Mouse (Mus musculus) hindbrain, postnatal 0 days (tissue): ENCODE measurements around the gene Gm20509. TPM values are rescaled to one million over a fixed set of nuclear protein-coding genes. Genes with fewer than 3 reads are reported as not detected.
A peak's percentile ranks its signal among the peaks of the same experiment; 100 is the strongest.

Experiments used
- ATAC-seq: fragments of 200-750 bp; cut with Nextera tagmentation; 2 replicates; pipeline ENCODE4 v1.8.0; 2017; ENCODE audit warnings: mild to moderate bottlenecking, moderate TSS enrichment, moderate library complexity
- DNase-seq: peaks from one replicate; pipeline ENCODE4 v3.0.0-alpha.2; 2015; ENCODE audit warnings: low spot score
- H3K27ac ChIP-seq: fragments of 300-500 bp; sonication (generic); 2 replicates; pipeline ENCODE4 v1.5.1; 2014; ENCODE audit warnings: mild to moderate bottlenecking
- H3K27me3 ChIP-seq: fragments of 300-500 bp; sonication (generic); 2 replicates; pipeline ENCODE4 v1.6.1; 2014; ENCODE audit warnings: low read length, mixed read lengths; ENCODE audit not compliant: insufficient read depth
- H3K36me3 ChIP-seq: fragments of 300-500 bp; sonication (generic); 2 replicates; pipeline ENCODE4 v1.6.1; 2014; ENCODE audit warnings: low read length, mixed read lengths; ENCODE audit not compliant: insufficient read depth
- H3K4me1 ChIP-seq: fragments of 300-500 bp; sonication (generic); 2 replicates; pipeline ENCODE4 v1.6.1; 2014; ENCODE audit warnings: antibody characterized with exemption, low read length, mixed read lengths; ENCODE audit not compliant: insufficient read depth
- H3K4me2 ChIP-seq: fragments of 300-500 bp; sonication (generic); 2 replicates; pipeline ENCODE4 v1.6.1; 2014; ENCODE audit warnings: low read depth, mild to moderate bottlenecking, low read length, moderate library complexity, mixed read lengths
- H3K4me3 ChIP-seq: fragments of 300-500 bp; sonication (generic); 2 replicates; pipeline ENCODE4 v1.5.1; 2014; ENCODE audit warnings: low read length
- H3K9ac ChIP-seq: fragments of 300-500 bp; sonication (generic); replicated peaks from 2 replicates; pipeline ENCODE4 v1.6.1; 2014; ENCODE audit warnings: mild to moderate bottlenecking, low read length, moderate library complexity, mixed read lengths
- H3K9me3 ChIP-seq: fragments of 300-500 bp; sonication (generic); 2 replicates; pipeline ENCODE4 v1.6.1; 2016; ENCODE audit warnings: low read length, mixed read lengths
- CTCF ChIP-seq: IDR thresholded peaks from 2 replicates; pipeline ENCODE4 v1.5.1; 2016; ENCODE audit warnings: antibody characterized with exemption, control low read depth, low read depth
- WGBS: fragments of 180-500 bp; shearing (Covaris S2); extraction: QIAGEN DNeasy Blood & Tissue Kit; methylation state at CpG from one replicate; pipeline ENCODE4 v1.1.7; 2014; 5-methylcytosine and 5-hydroxymethylcytosine counted together
- polyA plus RNA-seq: library from polyadenylated mRNA; unstranded; fragments of >200 nt; fragmentation: Nextera tagmentation; extraction: Ambion mirVana; gene quantifications from 2 replicates; pipeline ENCODE4 v1.2.1, GENCODE M21; 2015
- total RNA-seq: library from RNA; depleted of rRNA; stranded (reverse); fragments of >200 nt; gene quantifications from 2 replicates; pipeline ENCODE4 v1.2.3, GENCODE M21; 2014; rRNA removed

Gm20509 gene
- total RNA-seq = not detected in 2 replicates
- 0.18 TPM in 1 of 2 replicates, not detected in the other for polyA plus RNA-seq

- Histone ChIP-seq H3K9me3 (no peaks in the 10 kb centered on the region), H3K36me3 (no peaks in the 10 kb centered on the region), H3K4me2 (peak within 1 kb of the TSS; percentile 63), H3K27me3 (no peaks in the 10 kb centered on the region; the same call in 1 of the 2 replicates), H3K27ac (no peak within 1 kb of the TSS), H3K4me3 (peak within 1 kb of the TSS; percentile 36), H3K9ac (peak within 1 kb of the TSS; percentile 35; the same call in 1 of the 2 replicates), H3K4me1 (no peaks in the 10 kb centered on the region)
- TF ChIP-seq CTCF = no peak
- no peak for ATAC-seq
- DNase-seq = no peak
- WGBS = 93% methylated on average over 4 of the region's 4 CpGs
Measured at GRCm38 (mm10) chr9:73102181-73102580, at the start of gene Gm20509. TSS of gene Gm20509 (plus strand) at chr9:73102470.

GRCm38 (mm10) chr9:73055441-73055911 is 46.8 kb upstream of the Gm20509 start:
- H3K4me3 ChIP-seq = no peak overlapping the region
- 64% methylated on average over 10 of the region's 10 CpGs for WGBS
- H3K27ac ChIP-seq = no peak overlapping the region; the same call in 1 of the 2 replicates
- H3K27me3 ChIP-seq = no peaks in the 10 kb centered on the region
- H3K4me2 ChIP-seq = no peak overlapping the region
- no peak overlapping the region for H3K9ac ChIP-seq
- no peaks in the 10 kb centered on the region for H3K36me3 ChIP-seq
- no peaks in the 10 kb centered on the region for H3K9me3 ChIP-seq
- TF ChIP-seq CTCF = no peak
- no peaks in the 10 kb centered on the region for H3K4me1 ChIP-seq
- DNase-seq (no peak), ATAC-seq (no peak)

GRCm38 (mm10) chr9:73059224-73059623 is 43.0 kb upstream of the Gm20509 start:
- H3K27ac ChIP-seq = no peak overlapping the region
- DNase-seq (no peak), ATAC-seq (no peak)
- H3K9ac ChIP-seq = no peak overlapping the region
- WGBS = 90% methylated on average over 4 of the region's 4 CpGs
- no peaks in the 10 kb centered on the region for H3K4me1 ChIP-seq
- TF ChIP-seq CTCF = no peak
- no peak overlapping the region for H3K4me2 ChIP-seq
- H3K4me3 ChIP-seq = no peak overlapping the region
- H3K27me3 ChIP-seq = no peaks in the 10 kb centered on the region
- no peaks in the 10 kb centered on the region for H3K36me3 ChIP-seq
- no peaks in the 10 kb centered on the region for H3K9me3 ChIP-seq

DNA sequence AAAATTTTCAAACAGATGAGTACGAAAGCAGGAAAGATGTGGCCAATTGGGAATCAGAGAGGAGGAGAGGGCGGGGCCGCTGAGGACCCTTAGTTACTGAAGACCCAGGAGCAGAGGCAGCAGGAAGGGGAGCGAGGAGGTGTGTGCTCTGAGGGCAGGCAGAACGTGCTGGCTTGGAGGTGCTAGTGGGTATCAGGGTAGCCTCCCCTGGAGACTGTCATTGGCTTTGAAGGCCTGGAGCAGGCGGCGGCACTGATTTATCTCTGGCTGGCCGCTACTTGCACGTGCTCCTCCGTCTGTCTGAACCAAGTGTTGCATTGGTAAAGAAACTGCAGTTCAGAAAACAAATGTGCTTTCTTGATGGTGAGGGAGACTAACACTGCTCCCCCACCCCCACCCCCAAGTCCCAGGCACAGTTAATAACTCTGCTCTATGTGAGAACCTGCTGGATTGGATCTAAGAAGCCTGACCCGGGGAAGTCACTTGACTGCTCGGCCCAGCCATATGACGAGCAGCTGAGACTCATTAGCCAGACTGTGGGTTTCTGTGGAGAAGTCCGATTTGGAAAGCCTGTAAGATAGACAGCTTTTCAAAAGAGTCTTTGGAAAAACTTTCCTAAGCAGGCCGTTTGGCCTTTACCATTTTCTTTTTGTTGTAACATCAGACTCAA is 38.5 kb upstream of the Gm20509 start:
- no peak for TF ChIP-seq CTCF
- ATAC-seq = no peak
- WGBS = 31% methylated on average over 15 of the region's 15 CpGs

DNA sequence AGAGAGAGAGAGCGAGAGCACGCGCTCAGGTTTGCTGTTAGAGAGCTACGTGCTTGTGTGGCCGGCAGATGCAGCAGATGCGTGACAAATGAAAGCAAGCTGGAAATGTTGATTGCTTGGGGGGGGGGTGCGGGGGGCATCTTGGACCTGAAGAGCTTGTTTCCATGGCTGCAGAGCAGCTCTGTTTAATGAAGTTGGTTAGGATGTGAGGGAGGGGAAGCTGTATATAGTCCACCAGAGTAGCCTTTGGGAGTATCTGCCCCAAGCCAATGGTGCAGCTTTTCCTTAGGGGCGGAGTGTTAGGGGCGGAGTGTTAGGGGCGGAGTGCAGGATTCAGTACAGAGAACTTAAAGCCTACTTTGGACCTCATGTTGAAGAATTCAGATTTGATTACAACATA is 35.2 kb upstream of the Gm20509 start:
- DNase-seq (peak; percentile 27), ATAC-seq (peak; percentile 71)
- Histone ChIP-seq H3K4me1 (no peaks in the 10 kb centered on the region), H3K9ac (no peak overlapping the region), H3K36me3 (no peaks in the 10 kb centered on the region), H3K4me3 (no peak overlapping the region), H3K4me2 (peak overlapping the region; percentile 25; the same call in 1 of the 2 replicates), H3K27ac (no peak overlapping the region), H3K27me3 (no peaks in the 10 kb centered on the region), H3K9me3 (0 out of 2 replicates have a peak, but pooled peaks cover 2% of the 10 kb centered on the region)
- 37% methylated on average over 10 of the region's 10 CpGs for WGBS
- TF ChIP-seq CTCF = no peak

More for the DNA sequence above, 38.5 kb upstream of the Gm20509 start:
- H3K4me3 ChIP-seq = no peak overlapping the region
- no peaks in the 10 kb centered on the region for H3K27me3 ChIP-seq
- H3K4me2 ChIP-seq = peak overlapping the region; percentile 30
- H3K36me3 ChIP-seq = no peaks in the 10 kb centered on the region
- no peaks in the 10 kb centered on the region for H3K9me3 ChIP-seq
- no peak for DNase-seq
- 0 out of 2 replicates have a peak overlapping the region, but pooled peaks have one; percentile 19 for H3K9ac ChIP-seq
- H3K4me1 ChIP-seq = no peaks in the 10 kb centered on the region
- no peak overlapping the region for H3K27ac ChIP-seq

DNA sequence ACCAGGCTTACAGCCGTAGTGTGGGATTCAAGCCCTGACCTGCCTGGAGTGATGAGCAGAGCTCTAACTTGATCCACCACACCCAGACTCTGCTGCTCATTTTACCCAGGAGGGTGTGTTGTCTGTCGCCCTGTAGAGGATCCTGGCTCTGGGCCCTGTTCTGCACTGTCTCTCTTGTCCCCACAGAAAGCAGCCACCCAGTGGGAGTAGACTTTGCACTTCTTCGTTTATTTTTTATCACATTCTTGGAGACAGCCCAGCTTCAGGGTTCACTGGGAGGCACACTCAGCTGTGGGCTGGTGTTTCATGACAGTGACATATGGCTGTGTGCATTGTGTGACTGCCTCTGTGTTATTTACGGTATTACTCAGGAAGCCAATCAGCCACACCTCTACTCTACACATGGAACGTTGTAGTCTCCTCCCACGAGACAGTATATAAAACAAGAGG is 34.0 kb upstream of the Gm20509 start:
- Histone ChIP-seq H3K4me1 (no peaks in the 10 kb centered on the region), H3K9me3 (0 out of 2 replicates have a peak, but pooled peaks cover 2% of the 10 kb centered on the region), H3K9ac (no peak overlapping the region), H3K4me3 (no peak overlapping the region), H3K27me3 (no peaks in the 10 kb centered on the region), H3K4me2 (no peak overlapping the region), H3K27ac (no peak overlapping the region), H3K36me3 (no peaks in the 10 kb centered on the region)
- TF ChIP-seq CTCF = no peak
- DNase-seq (no peak), ATAC-seq (no peak)
- whole genome bisulfite sequencing = 57% methylated on average over 6 of the region's 6 CpGs

GRCm38 (mm10) chr9:73068688-73069087 is 33.6 kb upstream of the Gm20509 start:
- DNase-seq (no peak), ATAC-seq (no peak)
- Histone ChIP-seq H3K27me3 (no peaks in the 10 kb centered on the region), H3K9me3 (0 out of 2 replicates have a peak, but pooled peaks cover 2% of the 10 kb centered on the region), H3K4me3 (no peak overlapping the region), H3K27ac (no peak overlapping the region), H3K9ac (no peak overlapping the region), H3K4me2 (no peak overlapping the region), H3K4me1 (no peaks in the 10 kb centered on the region), H3K36me3 (no peaks in the 10 kb centered on the region)
- TF ChIP-seq CTCF = no peak
- 88% methylated on average over 6 of the region's 6 CpGs for WGBS
